Mouse (Mus musculus) cerebellum, postnatal 14 days (tissue): Measurements from ENCODE around the gene Gh.
"Not testable (repeated sequence)": the region's sequence is repeated elsewhere in the genome, so short reads cannot be mapped to it uniquely, and the experiment has no call there.

ENCODE experiments used
- DNase-seq, 2 experiments: peaks; one replicate each; pipeline ENCODE4 v3.0.0; 2021; ENCODE audit warnings: mixed read lengths in 2 of 2

Gh gene

GRCm38 (mm10) chr11:106301765-106302164 is at the start of gene Gh:
TSS of gene Gh (minus strand) at chr11:106301865.
- no peak for DNase-seq

GRCm38 (mm10) chr11:106351253-106351652 is 49.6 kb upstream of the Gh start:
- no peak for DNase-seq

- no peak for DNase-seq
Measured at GRCm38 (mm10) chr11:106350853-106351252, 49.2 kb upstream of the Gh start.

- no peak for DNase-seq
Measured at GRCm38 (mm10) chr11:106349772-106350171, 48.1 kb upstream of the Gh start.

GRCm38 (mm10) chr11:106344910-106345309 is 43.2 kb upstream of the Gh start:
- DNase-seq, result no peak

GRCm38 (mm10) chr11:106340990-106341520 is 39.4 kb upstream of the Gh start:
- no peak for DNase-seq

GRCm38 (mm10) chr11:106339323-106339722 is 37.7 kb upstream of the Gh start:
- DNase-seq, result not testable (repeated sequence)

- no peak for DNase-seq
Measured at GRCm38 (mm10) chr11:106338870-106339269, 37.2 kb upstream of the Gh start.

GRCm38 (mm10) chr11:106338029-106338428 is 36.4 kb upstream of the Gh start:
- no peak for DNase-seq

- no peak for DNase-seq
Measured at GRCm38 (mm10) chr11:106334066-106334465, 32.4 kb upstream of the Gh start.

- DNase-seq, result peak; percentile 41 to 67
Measured at GRCm38 (mm10) chr11:106332458-106332857, 30.8 kb upstream of the Gh start.

- peak; percentile 60 to 72 for DNase-seq
Measured at GRCm38 (mm10) chr11:106329682-106330081, 28.0 kb upstream of the Gh start.

GRCm38 (mm10) chr11:106329128-106329527 is 27.5 kb upstream of the Gh start:
- no peak for DNase-seq

- DNase-seq, result no peak
Measured at GRCm38 (mm10) chr11:106328521-106328920, 26.9 kb upstream of the Gh start.

- DNase-seq, result no peak
Measured at GRCm38 (mm10) chr11:106326475-106326874, 24.8 kb upstream of the Gh start.

- DNase-seq, result peak; percentile 86 to 89
Measured at GRCm38 (mm10) chr11:106325566-106326206, 24.0 kb upstream of the Gh start.

- no peak for DNase-seq
Measured at GRCm38 (mm10) chr11:106324858-106325257, 23.2 kb upstream of the Gh start.

- no peak for DNase-seq
Measured at GRCm38 (mm10) chr11:106318406-106319366, 17.0 kb upstream of the Gh start.

GRCm38 (mm10) chr11:106317801-106318200 is 16.1 kb upstream of the Gh start:
- no peak for DNase-seq

- no peak for DNase-seq
Measured at GRCm38 (mm10) chr11:106316416-106316815, 14.8 kb upstream of the Gh start.

GRCm38 (mm10) chr11:106314333-106314812 is 12.7 kb upstream of the Gh start, which contains the start of gene Cd79b:
TSS of gene Cd79b (minus strand) at chr11:106314762.
- DNase-seq, result no peak

- no peak for DNase-seq
Measured at GRCm38 (mm10) chr11:106313533-106313932, 11.9 kb upstream of the Gh start.

GRCm38 (mm10) chr11:106310123-106310522 is 8.5 kb upstream of the Gh start:
- DNase-seq, result no peak
